Mouse (Mus musculus) ES-Bruce4 (cell line): ENCODE results near the gene Slc4a8. TPM values are rescaled to one million over a fixed set of nuclear protein-coding genes. Genes with fewer than 3 reads are reported as not detected.

ENCODE experiments used
- H3K27ac ChIP-seq: 2 replicates; pipeline ENCODE4 v1.5.1; 2012; ENCODE audit warnings: low read length, inconsistent platforms; ENCODE audit not compliant: insufficient read depth
- H3K27me3 ChIP-seq: 2 replicates; pipeline ENCODE4 v1.6.1; 2012; ENCODE audit warnings: mild to moderate bottlenecking, low read length, inconsistent platforms; ENCODE audit not compliant: control insufficient read depth, poor library complexity, insufficient read depth, severe bottlenecking
- H3K36me3 ChIP-seq: 2 replicates; pipeline ENCODE4 v1.6.1; 2012; ENCODE audit warnings: inconsistent platforms, mild to moderate bottlenecking, low read length, moderate library complexity; ENCODE audit not compliant: control insufficient read depth, poor library complexity, insufficient read depth, severe bottlenecking
- H3K4me1 ChIP-seq: one replicate; pipeline ENCODE4 v1.8.1; 2011; ENCODE audit warnings: low read length; ENCODE audit not compliant: control insufficient read depth, insufficient read depth
- H3K4me3 ChIP-seq: 2 replicates; pipeline ENCODE4 v1.5.1; 2011; ENCODE audit warnings: low read depth, mild to moderate bottlenecking, low read length
- H3K9ac ChIP-seq: 2 replicates; pipeline ENCODE4 v1.6.1; 2012; ENCODE audit warnings: low read depth, mild to moderate bottlenecking, inconsistent platforms; ENCODE audit not compliant: poor library complexity, severe bottlenecking
- H3K9me3 ChIP-seq: replicated peaks from 2 replicates; pipeline ENCODE4 v1.6.1; 2012; ENCODE audit warnings: mild to moderate bottlenecking, low read length, inconsistent platforms; ENCODE audit not compliant: control insufficient read depth, poor library complexity, insufficient read depth, severe bottlenecking
- CTCF ChIP-seq: IDR thresholded peaks from one replicate; pipeline ENCODE4 v1.8.1; 2011; ENCODE audit warnings: low read depth, low read length
- EP300 ChIP-seq: IDR thresholded peaks from 2 replicates; pipeline ENCODE4 v1.6.1; 2011; ENCODE audit warnings: low read depth, low read length; ENCODE audit not compliant: insufficient read depth
- POLR2A ChIP-seq: IDR thresholded peaks from one replicate; pipeline ENCODE4 v1.8.1; 2011; ENCODE audit warnings: low read length; ENCODE audit not compliant: insufficient read depth
- polyA plus RNA-seq: library from polyadenylated mRNA; stranded (reverse); fragments of >200 nt; gene quantifications from 2 replicates; pipeline ENCODE4 v1.2.4, GENCODE M21; 2011; ENCODE audit warnings: low read depth; ENCODE audit not compliant: missing spikeins, insufficient read depth, insufficient read length

Slc4a8 gene
- polyA plus RNA-seq, 1 experiment: 15.6 TPM

GRCm38 (mm10) chr15:100747121-100747963, 14.2 kb upstream of the Slc4a8 start:
- Histone ChIP-seq H3K9me3 (no peaks in the 10 kb centered on the region), H3K4me1 (peaks cover 4% of the 10 kb centered on the region), H3K36me3 (no peaks in the 10 kb centered on the region), H3K4me3 (peak overlapping the region; percentile 16; the same call in 1 of the 2 replicates), H3K27me3 (no peaks in the 10 kb centered on the region), H3K27ac (no peak overlapping the region), H3K9ac (no peak overlapping the region; the same call in 1 of the 2 replicates)
- TF ChIP-seq CTCF (no peak), POLR2A (no peak), EP300 (no peak)

DNA sequence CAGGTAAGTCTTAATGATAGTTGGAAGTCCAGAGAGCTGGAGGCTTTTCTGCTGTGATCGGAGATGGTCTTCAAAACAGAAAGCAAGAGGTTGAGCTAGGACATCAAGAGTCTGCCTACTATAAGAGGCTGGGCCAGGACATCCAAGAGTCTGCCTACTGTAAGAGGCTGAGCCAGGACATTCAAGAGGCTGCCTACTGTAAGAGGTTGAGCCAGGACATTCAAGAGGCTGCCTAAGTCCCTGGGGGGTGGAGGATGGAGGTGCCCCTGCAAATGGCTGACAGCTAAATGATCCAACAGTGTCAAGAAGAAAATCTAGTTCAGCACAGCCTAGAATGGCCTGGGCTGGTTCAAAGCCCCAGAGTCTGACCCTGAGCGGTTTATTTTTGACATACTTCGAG, 13.0 kb upstream of the Slc4a8 start:
- Histone ChIP-seq H3K36me3 (no peaks in the 10 kb centered on the region), H3K9me3 (no peaks in the 10 kb centered on the region), H3K27me3 (no peaks in the 10 kb centered on the region), H3K4me1 (peaks cover 4% of the 10 kb centered on the region), H3K9ac (no peak overlapping the region), H3K4me3 (no peak overlapping the region), H3K27ac (no peak overlapping the region)
- TF ChIP-seq EP300: no peak
- TF ChIP-seq CTCF: no peak
- TF ChIP-seq POLR2A: no peak

DNA sequence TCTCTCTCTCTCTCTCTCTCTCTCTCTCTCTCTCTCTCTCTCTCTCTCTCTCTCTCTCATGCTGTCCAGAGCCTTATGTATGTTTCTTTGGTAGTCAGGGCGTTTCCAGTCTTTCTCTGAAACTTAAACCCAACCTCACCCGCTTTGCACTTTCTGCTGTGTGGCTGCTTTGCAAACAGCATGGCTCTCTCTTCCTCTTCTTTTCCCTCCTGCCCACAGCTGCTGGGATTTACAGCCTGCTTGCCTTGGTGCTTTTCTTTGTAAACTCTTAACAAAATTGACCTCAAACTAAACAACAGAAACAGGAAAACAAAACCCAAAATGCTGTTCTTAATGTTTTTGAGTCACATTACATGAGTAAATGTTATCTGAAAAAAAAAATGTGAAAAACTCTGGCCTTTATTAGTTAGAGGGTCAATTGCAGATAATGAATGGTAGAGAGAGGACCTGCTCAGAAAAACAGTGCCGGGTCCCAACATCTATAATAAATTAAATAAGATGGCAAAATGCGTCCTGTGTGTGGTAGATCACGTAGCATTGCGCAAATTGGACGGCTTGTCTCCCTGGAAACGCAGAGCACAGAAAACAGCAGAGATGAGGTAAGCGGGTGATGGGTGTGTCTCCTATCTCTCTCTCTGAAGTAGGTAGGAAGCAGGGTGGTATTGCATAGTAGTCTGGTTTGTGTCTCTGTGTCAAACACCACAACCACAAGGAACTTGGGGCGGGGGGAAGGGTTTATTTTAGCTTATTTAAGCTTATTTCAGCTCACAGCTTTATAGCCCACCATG, 11.6 kb upstream of the Slc4a8 start:
- Histone ChIP-seq H3K4me1 (peaks cover 6% of the 10 kb centered on the region), H3K27ac (no peak overlapping the region), H3K36me3 (no peaks in the 10 kb centered on the region), H3K4me3 (no peak overlapping the region), H3K9ac (no peak overlapping the region), H3K27me3 (no peaks in the 10 kb centered on the region), H3K9me3 (no peaks in the 10 kb centered on the region)
- TF ChIP-seq POLR2A: no peak
- no peak for TF ChIP-seq CTCF
- no peak for TF ChIP-seq EP300

DNA sequence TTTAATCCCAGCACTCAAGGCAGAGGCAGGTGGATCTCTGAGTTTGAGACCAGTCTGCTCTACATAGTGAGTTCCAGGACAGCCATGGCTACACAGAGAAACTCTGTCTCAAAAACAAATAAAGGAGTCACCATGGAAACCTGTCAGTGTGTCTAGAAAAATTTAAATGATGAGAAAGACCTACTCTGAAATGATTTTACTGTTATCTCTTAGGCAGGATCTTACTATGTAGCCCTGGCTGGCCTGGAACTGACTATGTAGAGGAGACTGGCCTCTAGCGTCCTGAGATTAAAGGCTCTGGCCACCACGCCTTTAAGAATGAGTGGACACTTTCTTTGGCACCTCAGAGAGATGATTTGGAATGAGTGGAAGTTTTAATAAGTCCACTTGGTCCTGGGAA, 9.1 kb upstream of the Slc4a8 start:
- Histone ChIP-seq H3K9me3 (no peaks in the 10 kb centered on the region), H3K4me1 (peaks cover 8% of the 10 kb centered on the region), H3K4me3 (no peak overlapping the region), H3K36me3 (no peaks in the 10 kb centered on the region), H3K27ac (no peak overlapping the region), H3K27me3 (no peaks in the 10 kb centered on the region), H3K9ac (no peak overlapping the region)
- TF ChIP-seq POLR2A (no peak), CTCF (no peak), EP300 (no peak)

GRCm38 (mm10) chr15:100753045-100753444, 8.5 kb upstream of the Slc4a8 start:
- Histone ChIP-seq H3K4me1 (peaks cover 8% of the 10 kb centered on the region), H3K9ac (no peak overlapping the region), H3K36me3 (no peaks in the 10 kb centered on the region), H3K27me3 (no peaks in the 10 kb centered on the region), H3K9me3 (no peaks in the 10 kb centered on the region), H3K4me3 (no peak overlapping the region), H3K27ac (no peak overlapping the region)
- no peak for TF ChIP-seq EP300
- TF ChIP-seq CTCF: no peak
- no peak for TF ChIP-seq POLR2A

DNA sequence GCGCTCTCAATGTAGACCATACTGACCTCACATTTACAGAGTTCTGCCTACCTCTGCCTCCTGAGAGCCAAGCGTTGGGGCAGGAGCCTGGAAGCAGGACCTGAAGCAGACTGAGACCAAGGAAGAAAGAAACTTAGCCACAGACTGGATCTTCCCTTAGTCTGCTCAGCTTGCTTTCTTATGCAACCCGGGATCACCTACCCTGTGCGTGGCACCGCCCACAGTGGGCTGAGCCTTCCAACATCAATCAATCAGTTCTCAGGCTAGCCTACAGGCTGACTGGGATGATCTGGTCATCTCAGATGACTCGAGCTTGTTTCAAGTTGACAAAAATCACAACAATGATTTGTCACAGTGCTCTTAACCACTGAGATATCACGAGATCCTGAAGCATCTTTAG, 7.5 kb upstream of the Slc4a8 start:
- Histone ChIP-seq H3K27me3 (no peaks in the 10 kb centered on the region), H3K36me3 (no peaks in the 10 kb centered on the region), H3K9me3 (no peaks in the 10 kb centered on the region), H3K4me1 (peaks cover 8% of the 10 kb centered on the region), H3K4me3 (no peak overlapping the region), H3K27ac (peak overlapping the region; percentile 28), H3K9ac (no peak overlapping the region)
- TF ChIP-seq CTCF (no peak), POLR2A (peak; percentile 56), EP300 (no peak)
